Mouse (Mus musculus): ENCODE measurements at regions not wholly inside any gene's neighbourhood (a gene's known extent, or its start where the extent isn't known, plus 50 kb on each side); places are given as distances from the start of the nearest gene placed in this dataset.

DNA sequence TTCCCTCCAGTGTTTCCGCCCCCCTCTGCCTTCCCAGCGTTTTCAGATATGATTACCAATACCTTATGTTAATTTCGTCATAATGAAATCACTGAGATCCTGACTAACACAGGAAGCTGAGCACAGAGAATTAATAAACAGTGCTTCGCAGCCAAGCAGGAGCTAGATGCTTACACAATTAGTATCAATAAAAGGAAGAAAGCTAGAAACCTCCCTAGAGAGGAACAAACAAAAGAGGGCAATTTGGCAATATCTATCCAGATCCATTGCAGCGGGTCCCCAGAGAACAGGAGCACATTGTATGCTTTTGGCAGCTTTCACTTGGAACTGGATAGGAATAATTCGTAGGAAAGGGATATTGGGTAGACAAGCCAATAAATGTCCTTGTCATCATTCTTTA, 159.1 kb upstream of the Kbtbd8 start:
- no peak overlapping the region for H3ac ChIP-seq (ENCODE audit: control insufficient read depth, insufficient read length, low read depth)
- H3K79me2 ChIP-seq (ENCODE audit: control insufficient read depth, insufficient read depth), result no peaks in the 10 kb centered on the region
- no peak overlapping the region for H3K4me3 ChIP-seq (ENCODE audit: insufficient read depth, poor library complexity, severe bottlenecking)
- H3K36me3 ChIP-seq (ENCODE audit: control insufficient read depth, insufficient read depth), result no peaks in the 10 kb centered on the region
- TF ChIP-seq MYOG (IDR thresholded peaks at IDR 0.05; ENCODE audit: control insufficient read depth, extremely low read depth, insufficient read length) (no peak), MYOD1 (IDR thresholded peaks at IDR 0.05; ENCODE audit: control insufficient read depth, insufficient read length, low read depth) (no peak), MAX (IDR thresholded peaks at IDR 0.05) (no peak), FOSL1 (IDR thresholded peaks at IDR 0.05; ENCODE audit: insufficient read depth, low read length, poor library complexity, severe bottlenecking) (no peak)
- no peaks in the 10 kb centered on the region for H3K27me3 ChIP-seq (ENCODE audit: control insufficient read depth, insufficient read depth, insufficient read length)
- H3K79me3 ChIP-seq (ENCODE audit: low read depth), result no peaks in the 10 kb centered on the region

GRCm38 (mm10) chr6:94957172-94957668, 159.8 kb upstream of the Kbtbd8 start:
- no peak for TF ChIP-seq MYOG (IDR thresholded peaks at IDR 0.05; ENCODE audit: control insufficient read depth, extremely low read depth, insufficient read length)
- TF ChIP-seq USF1 (IDR thresholded peaks at IDR 0.05; ENCODE audit: low read depth), result no peak
- TF ChIP-seq MYOD1 (IDR thresholded peaks at IDR 0.05; ENCODE audit: control insufficient read depth, insufficient read length, low read depth), result no peak
- no peak for TF ChIP-seq MAX (IDR thresholded peaks at IDR 0.05)
- no peak for TF ChIP-seq CTCF (IDR thresholded peaks at IDR 0.05; ENCODE audit: control insufficient read depth, insufficient read depth, insufficient read length)
- no peak for TF ChIP-seq CEBPB (IDR thresholded peaks at IDR 0.05; ENCODE audit: low read depth)
- no peak for TF ChIP-seq FOSL1 (IDR thresholded peaks at IDR 0.05; ENCODE audit: insufficient read depth, low read length, poor library complexity, severe bottlenecking)
- Histone ChIP-seq H3K4me3 (ENCODE audit: insufficient read depth, poor library complexity, severe bottlenecking) (no peak overlapping the region), H3K36me3 (ENCODE audit: control insufficient read depth, insufficient read depth) (no peaks in the 10 kb centered on the region), H3K27me3 (ENCODE audit: control insufficient read depth, insufficient read depth, insufficient read length) (no peaks in the 10 kb centered on the region), H3ac (ENCODE audit: control insufficient read depth, insufficient read length, low read depth) (no peak overlapping the region), H3K79me2 (ENCODE audit: control insufficient read depth, insufficient read depth) (no peaks in the 10 kb centered on the region), H3K79me3 (ENCODE audit: low read depth) (no peaks in the 10 kb centered on the region)

GRCm38 (mm10) chr6:94954580-94954979, 162.5 kb upstream of the Kbtbd8 start:
- no peak for TF ChIP-seq CEBPB (IDR thresholded peaks at IDR 0.05; ENCODE audit: low read depth)
- TF ChIP-seq FOSL1 (IDR thresholded peaks at IDR 0.05; ENCODE audit: insufficient read depth, low read length, poor library complexity, severe bottlenecking), result no peak
- H3K79me3 ChIP-seq (ENCODE audit: low read depth), result no peaks in the 10 kb centered on the region
- H3K27me3 ChIP-seq (ENCODE audit: control insufficient read depth, insufficient read depth, insufficient read length), result no peaks in the 10 kb centered on the region
- H3K79me2 ChIP-seq (ENCODE audit: control insufficient read depth, insufficient read depth), result no peaks in the 10 kb centered on the region
- no peaks in the 10 kb centered on the region for H3K36me3 ChIP-seq (ENCODE audit: control insufficient read depth, insufficient read depth)
- no peak overlapping the region for H3K4me3 ChIP-seq (ENCODE audit: insufficient read depth, poor library complexity, severe bottlenecking)
- no peak overlapping the region for H3ac ChIP-seq (ENCODE audit: control insufficient read depth, insufficient read length, low read depth)

- Histone ChIP-seq H3K27me3 (ENCODE audit: control insufficient read depth, insufficient read depth, insufficient read length) (no peaks in the 10 kb centered on the region), H3K79me3 (ENCODE audit: low read depth) (no peaks in the 10 kb centered on the region), H3K4me3 (ENCODE audit: insufficient read depth, poor library complexity, severe bottlenecking) (no peak overlapping the region), H3ac (ENCODE audit: control insufficient read depth, insufficient read length, low read depth) (no peak overlapping the region), H3K79me2 (ENCODE audit: control insufficient read depth, insufficient read depth) (no peaks in the 10 kb centered on the region), H3K36me3 (ENCODE audit: control insufficient read depth, insufficient read depth) (no peaks in the 10 kb centered on the region)
- TF ChIP-seq CEBPB (IDR thresholded peaks at IDR 0.05; ENCODE audit: low read depth), result no peak
- TF ChIP-seq MYOD1 (IDR thresholded peaks at IDR 0.05; ENCODE audit: control insufficient read depth, insufficient read length, low read depth), result no peak
- TF ChIP-seq USF1 (IDR thresholded peaks at IDR 0.05; ENCODE audit: low read depth), result no peak
- TF ChIP-seq MAX (IDR thresholded peaks at IDR 0.05), result no peak
- no peak for TF ChIP-seq FOSL1 (IDR thresholded peaks at IDR 0.05; ENCODE audit: insufficient read depth, low read length, poor library complexity, severe bottlenecking)
- TF ChIP-seq MYOG (IDR thresholded peaks at IDR 0.05; ENCODE audit: control insufficient read depth, extremely low read depth, insufficient read length), result no peak
- TF ChIP-seq CTCF (IDR thresholded peaks at IDR 0.05; ENCODE audit: control insufficient read depth, insufficient read depth, insufficient read length), result no peak
These were observed 163.4 kb upstream of the Kbtbd8 start for GRCm38 (mm10) chr6:94953658-94954057.

- H3K79me2 ChIP-seq (ENCODE audit: control insufficient read depth, insufficient read depth), result no peaks in the 10 kb centered on the region
- no peaks in the 10 kb centered on the region for H3K79me3 ChIP-seq (ENCODE audit: low read depth)
- H3K4me3 ChIP-seq (ENCODE audit: insufficient read depth, poor library complexity, severe bottlenecking), result no peak overlapping the region
- H3K36me3 ChIP-seq (ENCODE audit: control insufficient read depth, insufficient read depth), result no peaks in the 10 kb centered on the region
- H3ac ChIP-seq (ENCODE audit: control insufficient read depth, insufficient read length, low read depth), result no peak overlapping the region
- no peak for TF ChIP-seq FOSL1 (IDR thresholded peaks at IDR 0.05; ENCODE audit: insufficient read depth, low read length, poor library complexity, severe bottlenecking)
- TF ChIP-seq CTCF (IDR thresholded peaks at IDR 0.05; ENCODE audit: control insufficient read depth, insufficient read depth, insufficient read length), result no peak
- no peak for TF ChIP-seq MYOG (IDR thresholded peaks at IDR 0.05; ENCODE audit: control insufficient read depth, extremely low read depth, insufficient read length)
- no peak for TF ChIP-seq MYOD1 (IDR thresholded peaks at IDR 0.05; ENCODE audit: control insufficient read depth, insufficient read length, low read depth)
- TF ChIP-seq CEBPB (IDR thresholded peaks at IDR 0.05; ENCODE audit: low read depth), result no peak
- TF ChIP-seq MAX (IDR thresholded peaks at IDR 0.05), result no peak
- no peak for TF ChIP-seq USF1 (IDR thresholded peaks at IDR 0.05; ENCODE audit: low read depth)
- H3K27me3 ChIP-seq (ENCODE audit: control insufficient read depth, insufficient read depth, insufficient read length), result no peaks in the 10 kb centered on the region
These were observed 164.9 kb upstream of the Kbtbd8 start for GRCm38 (mm10) chr6:94951971-94952768.

DNA sequence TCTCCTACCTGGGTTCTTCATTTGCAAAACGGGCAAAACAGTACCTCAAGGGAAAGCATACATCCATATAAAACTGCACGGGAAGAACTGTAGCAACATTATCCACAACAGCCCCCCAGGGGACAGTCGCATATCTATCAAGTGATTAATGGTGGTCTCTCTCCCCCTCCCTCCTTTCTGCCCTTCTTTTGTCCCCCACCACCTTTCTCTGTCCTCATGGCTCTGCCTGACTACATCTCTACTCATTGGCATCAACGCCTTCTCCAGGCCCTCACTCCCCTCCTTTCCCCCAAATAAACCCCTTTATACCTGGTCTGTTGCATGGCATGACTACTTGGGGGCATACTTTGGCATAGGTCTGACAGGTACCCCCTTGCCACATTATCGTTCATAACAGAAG, 166.1 kb upstream of the Kbtbd8 start:
- TF ChIP-seq FOSL1 (IDR thresholded peaks at IDR 0.05; ENCODE audit: insufficient read depth, low read length, poor library complexity, severe bottlenecking) (no peak), MAX (IDR thresholded peaks at IDR 0.05) (no peak), MYOD1 (IDR thresholded peaks at IDR 0.05; ENCODE audit: control insufficient read depth, insufficient read length, low read depth) (no peak), MYOG (IDR thresholded peaks at IDR 0.05; ENCODE audit: control insufficient read depth, extremely low read depth, insufficient read length) (no peak)
- Histone ChIP-seq H3K79me3 (ENCODE audit: low read depth) (no peaks in the 10 kb centered on the region), H3K79me2 (ENCODE audit: control insufficient read depth, insufficient read depth) (no peaks in the 10 kb centered on the region), H3K36me3 (ENCODE audit: control insufficient read depth, insufficient read depth) (no peaks in the 10 kb centered on the region), H3K27me3 (ENCODE audit: control insufficient read depth, insufficient read depth, insufficient read length) (no peaks in the 10 kb centered on the region), H3K4me3 (ENCODE audit: insufficient read depth, poor library complexity, severe bottlenecking) (no peak overlapping the region), H3ac (ENCODE audit: control insufficient read depth, insufficient read length, low read depth) (no peak overlapping the region)
